Comparison of ENCODE assay signal across 16 mouse cellular contexts in the genomic region with DNA sequence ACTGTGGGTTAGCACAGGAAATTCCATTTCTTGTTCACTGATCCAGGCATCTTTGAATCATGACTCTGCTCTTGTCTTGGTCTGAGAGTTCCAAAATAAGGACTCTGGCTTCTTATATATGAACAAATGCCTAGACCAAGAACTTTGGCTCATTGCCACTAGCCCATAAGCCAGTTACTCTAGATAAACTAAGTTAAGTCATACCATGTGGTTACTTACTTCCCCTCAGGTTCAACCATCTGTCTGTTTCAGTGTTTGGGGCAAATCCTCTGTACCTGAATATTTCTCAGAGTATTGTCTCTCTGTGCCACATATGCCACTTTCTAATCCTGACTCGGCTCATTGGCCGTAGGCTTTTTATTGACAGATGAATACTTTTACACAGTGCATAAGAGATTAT.
"Had no signal": no experiment of that assay in that cellular context is flagged by ENCODE, and none has a peak within 500 bp of the region (broad histone marks: within the 10 kb centered on the region; RNA-seq: fewer than 3 reads in every experiment).

No protein-coding gene starts in this region.

- H3K9me3 ChIP-seq: limb, embryonic 13.5 days; midbrain, embryonic 12.5 days; neural tube, embryonic 13.5 days; stomach, embryonic 15.5 days had no signal

- DNase-seq: kidney, postnatal 36 days; left cerebral cortex, postnatal 4 days; lung, adult 2 months; lung, postnatal 10 days; lung, postnatal 4 days; retina, postnatal 1 day; right cerebral cortex, postnatal 4 days; thymus, adult 2 months; thymus, postnatal 25 days had no signal

- H3K27ac ChIP-seq: kidney, postnatal 0 days; limb, embryonic 13.5 days; liver, embryonic 14.5 days; midbrain, embryonic 12.5 days; neural tube, embryonic 13.5 days; stomach, embryonic 15.5 days had no signal

- H3K9ac ChIP-seq: limb, embryonic 13.5 days; liver, embryonic 14.5 days; midbrain, embryonic 12.5 days; neural tube, embryonic 13.5 days; stomach, embryonic 15.5 days had no signal

- ATAC-seq: midbrain, embryonic 16.5 days had no signal

- H3K36me3 ChIP-seq: limb, embryonic 13.5 days; midbrain, embryonic 12.5 days; neural tube, embryonic 13.5 days; stomach, embryonic 15.5 days had no signal

- H3K27me3 ChIP-seq: limb, embryonic 13.5 days; midbrain, embryonic 12.5 days; neural tube, embryonic 13.5 days; stomach, embryonic 15.5 days had no signal

- H3K4me3 ChIP-seq: limb, embryonic 13.5 days; midbrain, embryonic 12.5 days; neural tube, embryonic 13.5 days; stomach, embryonic 15.5 days had no signal

- H3K4me1 ChIP-seq: midbrain, embryonic 12.5 days; stomach, embryonic 15.5 days had no signal
